Mouse (Mus musculus) ovary, postnatal 14 days (tissue): Measurements from ENCODE around the gene AI837181.

Experiments used
- DNase-seq: peaks from one replicate; pipeline ENCODE4 v3.0.0; 2022; ENCODE audit warnings: low spot score

Gene AI837181

GRCm38 (mm10) chr19:5447515-5448353, 22.8 kb downstream of the AI837181 start, which contains the start of gene Fosl1:
Gene Fosl1, plus strand, starts transcription at chr19:5447547.
- peak; percentile 63 for DNase-seq

GRCm38 (mm10) chr19:5448354-5449150, 23.6 kb downstream of the AI837181 start:
- DNase-seq: no peak

GRCm38 (mm10) chr19:5449673-5450072, 24.7 kb downstream of the AI837181 start:
- DNase-seq: no peak

- no peak for DNase-seq
These were observed 26.8 kb downstream of the AI837181 start for GRCm38 (mm10) chr19:5451766-5452165.

GRCm38 (mm10) chr19:5455037-5455436, 30.1 kb downstream of the AI837181 start:
- no peak for DNase-seq

GRCm38 (mm10) chr19:5455568-5455967, 30.6 kb downstream of the AI837181 start:
- DNase-seq: no peak

GRCm38 (mm10) chr19:5456241-5456921, 31.4 kb downstream of the AI837181 start:
- DNase-seq: no peak

GRCm38 (mm10) chr19:5456922-5457745, 32.2 kb downstream of the AI837181 start:
- peak; percentile 89 for DNase-seq

- no peak for DNase-seq
These were observed 33.0 kb downstream of the AI837181 start, which contains the start of gene Ccdc85b for GRCm38 (mm10) chr19:5457746-5458442. Gene Ccdc85b, minus strand, starts transcription at chr19:5457894.

GRCm38 (mm10) chr19:5459019-5459418, 34.1 kb downstream of the AI837181 start:
- DNase-seq: no peak

GRCm38 (mm10) chr19:5459896-5460295, 35.0 kb downstream of the AI837181 start:
- DNase-seq: no peak

GRCm38 (mm10) chr19:5460465-5460911, 35.5 kb downstream of the AI837181 start, which contains the start of gene Fibp:
Gene Fibp, plus strand, starts transcription at chr19:5460615.
- DNase-seq: peak; percentile 87

GRCm38 (mm10) chr19:5461411-5461810, 36.5 kb downstream of the AI837181 start:
- DNase-seq: peak; percentile 0

- DNase-seq: no peak
These were observed 38.3 kb downstream of the AI837181 start for GRCm38 (mm10) chr19:5463212-5463611.

- peak; percentile 50 for DNase-seq
These were observed 39.0 kb downstream of the AI837181 start for GRCm38 (mm10) chr19:5463791-5464562.

- no peak for DNase-seq
These were observed 40.1 kb downstream of the AI837181 start for GRCm38 (mm10) chr19:5465037-5465436.

GRCm38 (mm10) chr19:5466916-5467500, 42.1 kb downstream of the AI837181 start:
- no peak for DNase-seq

GRCm38 (mm10) chr19:5468374-5468773, 43.4 kb downstream of the AI837181 start, which contains the start of gene Ctsw:
Gene Ctsw, minus strand, starts transcription at chr19:5468507.
- DNase-seq: no peak

- no peak for DNase-seq
These were observed 46.9 kb downstream of the AI837181 start for GRCm38 (mm10) chr19:5471846-5472245.
